Mouse (Mus musculus) cerebellum, adult 2 months (tissue): ENCODE data around the gene Galnt6.

Source experiments
- CTCF ChIP-seq: fragments of 200-500 bp; IDR thresholded peaks from 2 replicates; pipeline ENCODE4 v1.5.1; 2011; ENCODE audit warnings: low read depth, mild to moderate bottlenecking, control low read depth, low read length, moderate library complexity, borderline replicate concordance; ENCODE audit not compliant: insufficient read depth
- POLR2A ChIP-seq: fragments of 200-500 bp; IDR thresholded peaks from 2 replicates; pipeline ENCODE4 v1.6.1; 2011; ENCODE audit warnings: low read length, control low read depth, borderline replicate concordance; ENCODE audit not compliant: insufficient read depth

- TF ChIP-seq POLR2A (no peak), CTCF (no peak)
These were observed 26.9 kb upstream of the Galnt6 start for GRCm38 (mm10) chr15:100755881-100756624.
